Mouse (Mus musculus) CH12.LX (cell line): ENCODE data around the gene Tnik. TPM values are rescaled to one million over a fixed set of nuclear protein-coding genes. Genes with fewer than 3 reads are reported as not detected.

Experiments
- DNase-seq: peaks from one replicate; pipeline ENCODE4 v3.0.0-alpha.2; 2013; ENCODE audit errors: extremely low read depth
- H3K27ac ChIP-seq: 2 replicates; pipeline ENCODE4 v1.5.1; 2012; ENCODE audit warnings: low read depth, mild to moderate bottlenecking, control low read depth, moderate library complexity; ENCODE audit not compliant: insufficient read depth
- H3K27me3 ChIP-seq: replicated peaks from 2 replicates; pipeline ENCODE3; 2012; ENCODE audit warnings: inconsistent platforms
- H3K36me3 ChIP-seq, 2 experiments: replicated peaks in 1 of 2; 2 replicates each; pipeline versions ENCODE3 to v1.6.1; 2012; ENCODE audit warnings: inconsistent platforms in 1 of 2, low read length in 1 of 2, mild to moderate bottlenecking in 1 of 2, mixed read lengths in 1 of 2, moderate library complexity in 1 of 2; ENCODE audit not compliant: control insufficient read depth in 1 of 2, insufficient read depth in 1 of 2
- H3K4me1 ChIP-seq, 2 experiments: 2 replicates each; pipeline ENCODE4 v1.6.1; 2012; ENCODE audit warnings: inconsistent platforms in 1 of 2, moderate library complexity in 1 of 2; ENCODE audit not compliant: insufficient read depth in 2 of 2, control insufficient read depth in 1 of 2
- H3K4me2 ChIP-seq: 2 replicates; pipeline ENCODE4 v1.6.1; 2012; ENCODE audit warnings: low read depth, mild to moderate bottlenecking, control low read depth; ENCODE audit not compliant: poor library complexity, insufficient read depth, severe bottlenecking
- H3K4me3 ChIP-seq, 3 experiments: fragments of 150-350 bp in 1 of 3; sonication (generic) in 1 of 3; replicated peaks in 1 of 3; 2 replicates each; pipeline versions ENCODE3 to v1.5.1; 2011 to 2012; ENCODE audit warnings: low read depth in 2 of 3, low read length in 2 of 3, mild to moderate bottlenecking in 2 of 3, moderate library complexity in 2 of 3, control low read depth in 1 of 3, improper control_type of control experiment in 1 of 3, inconsistent platforms in 1 of 3, mixed read lengths in 1 of 3; ENCODE audit not compliant: poor library complexity in 1 of 3
- H3K79me2 ChIP-seq: replicated peaks from 2 replicates; pipeline ENCODE4 v1.6.1; 2012; ENCODE audit warnings: mild to moderate bottlenecking, moderate library complexity; ENCODE audit not compliant: control insufficient read depth, poor library complexity, insufficient read depth, severe bottlenecking; ENCODE audit errors: extremely low read depth
- H3K9ac ChIP-seq: 2 replicates; pipeline ENCODE4 v1.6.1; 2012; ENCODE audit warnings: low read depth, mild to moderate bottlenecking, control low read depth, moderate library complexity; ENCODE audit not compliant: insufficient read depth
- H3K9me3 ChIP-seq: replicated peaks from 2 replicates; pipeline ENCODE3; 2012; ENCODE audit warnings: low read length, inconsistent platforms, mixed read lengths
- BHLHE40 ChIP-seq: IDR thresholded peaks from 2 replicates; pipeline ENCODE4 v1.6.1; 2011; ENCODE audit warnings: mild to moderate bottlenecking, low read depth, low read length, improper control_type of control experiment
- CHD2 ChIP-seq: IDR thresholded peaks from 2 replicates; pipeline ENCODE4 v1.6.1; 2011; ENCODE audit warnings: low read length, improper control_type of control experiment
- CTCF ChIP-seq, 2 experiments: IDR thresholded peaks in 1 of 2; conservative IDR thresholded peaks in 1 of 2; 2 replicates each; pipeline ENCODE4 v1.5.1; 2011 to 2012; ENCODE audit warnings: low read depth in 2 of 2, low read length in 2 of 2, improper control_type of control experiment in 1 of 2, inconsistent platforms in 1 of 2, mild to moderate bottlenecking in 1 of 2, moderate library complexity in 1 of 2
- E2F4 ChIP-seq: IDR thresholded peaks from 2 replicates; pipeline ENCODE4 v1.6.1; 2011; ENCODE audit warnings: low read depth, low read length, improper control_type of control experiment; ENCODE audit not compliant: insufficient replicate concordance
- HCFC1 ChIP-seq: IDR thresholded peaks from 2 replicates; pipeline ENCODE4 v1.6.1; 2012; ENCODE audit warnings: low read depth, mild to moderate bottlenecking, inconsistent platforms, low read length, improper control_type of control experiment
- JUN ChIP-seq: IDR thresholded peaks from 2 replicates; pipeline ENCODE4 v1.6.1; 2011; ENCODE audit warnings: low read depth, mild to moderate bottlenecking, low read length, improper control_type of control experiment, moderate library complexity; ENCODE audit not compliant: insufficient read depth
- KAT2A ChIP-seq: IDR thresholded peaks from 2 replicates; pipeline ENCODE4 v1.6.1; 2012; ENCODE audit warnings: low read length, improper control_type of control experiment, inconsistent platforms; ENCODE audit not compliant: insufficient replicate concordance
- MEF2A ChIP-seq: IDR thresholded peaks from 2 replicates; pipeline ENCODE4 v1.6.1; 2014; ENCODE audit warnings: low read depth, mild to moderate bottlenecking, inconsistent platforms, low read length, improper control_type of control experiment, borderline replicate concordance
- MXI1 ChIP-seq: IDR thresholded peaks from 2 replicates; pipeline ENCODE4 v1.6.1; 2011; ENCODE audit warnings: mild to moderate bottlenecking, low read depth, low read length, improper control_type of control experiment
- POLR2AphosphoS2 ChIP-seq: IDR thresholded peaks from 2 replicates; pipeline ENCODE4 v1.6.1; 2011; ENCODE audit warnings: low read depth, low read length, improper control_type of control experiment
- RAD21 ChIP-seq: IDR thresholded peaks from 2 replicates; pipeline ENCODE4 v1.6.1; 2011; ENCODE audit warnings: low read depth, mild to moderate bottlenecking, low read length, improper control_type of control experiment, moderate library complexity
- RCOR1 ChIP-seq: conservative IDR thresholded peaks from 2 replicates; pipeline ENCODE4 v1.6.1; 2012; ENCODE audit warnings: low read depth, mild to moderate bottlenecking, inconsistent platforms, low read length, improper control_type of control experiment
- SIN3A ChIP-seq: IDR thresholded peaks from 2 replicates; pipeline ENCODE4 v1.6.1; 2012; ENCODE audit warnings: low read length, improper control_type of control experiment, inconsistent platforms
- SMC3 ChIP-seq: IDR thresholded peaks from 2 replicates; pipeline ENCODE4 v1.6.1; 2011; ENCODE audit warnings: low read depth, low read length, improper control_type of control experiment
- TBP ChIP-seq: conservative IDR thresholded peaks from 2 replicates; pipeline ENCODE4 v1.6.1; 2011; ENCODE audit warnings: low read depth, low read length, improper control_type of control experiment
- USF1 ChIP-seq: IDR thresholded peaks from 2 replicates; pipeline ENCODE4 v1.6.1; 2014; ENCODE audit warnings: low read depth, mild to moderate bottlenecking, inconsistent platforms, low read length, improper control_type of control experiment
- USF2 ChIP-seq: conservative IDR thresholded peaks from 2 replicates; pipeline ENCODE4 v1.6.1; 2011; ENCODE audit warnings: low read depth, low read length, improper control_type of control experiment
- ZKSCAN1 ChIP-seq: IDR thresholded peaks from 2 replicates; pipeline ENCODE4 v1.6.1; 2012; ENCODE audit warnings: low read depth, inconsistent platforms, low read length, improper control_type of control experiment, borderline replicate concordance
- ZMIZ1 ChIP-seq: IDR thresholded peaks from 2 replicates; pipeline ENCODE4 v1.6.1; 2012; ENCODE audit warnings: low read depth, mild to moderate bottlenecking, inconsistent platforms, low read length, improper control_type of control experiment
- dilution Hi-C: fragments of 300-500 bp; cut with MboI; formaldehyde crosslinking; loops from 2 replicates; pipeline ENCODE4 v1.14.3; 2020; ENCODE audit warnings: low sequenced_read_pairs; ENCODE audit not compliant: extremely low pct_unique_long_range_greater_than_20kb, extremely low pct_ligation_motif_present
- in situ Hi-C: fragments of 300-500 bp; cut with MboI; formaldehyde crosslinking; loops from 3 replicates; pipeline ENCODE4 v1.14.3; 2019; ENCODE audit warnings: low sequenced_read_pairs, low pct_ligation_motif_present, low pct_unique_long_range_greater_than_20kb, mixed read lengths
- polyA plus RNA-seq: library from polyadenylated mRNA; unstranded; fragments of >175 nt; gene quantifications from 2 replicates; pipeline ENCODE4 v1.2.1, GENCODE M21; 2012; ENCODE audit warnings: low read depth; ENCODE audit not compliant: insufficient read length
- total RNA-seq, 2 experiments: library from RNA; depleted of rRNA; stranded (reverse); fragments of 300-350 nt in 1 of 2; fragments of >200 nt in 1 of 2; gene quantifications; 2 replicates each; pipeline ENCODE4 v1.2.3; 2012 to 2014

Tnik gene
- total and polyA plus RNA-seq, 3 experiments, result 0.08 TPM; not detected in 2

DNA sequence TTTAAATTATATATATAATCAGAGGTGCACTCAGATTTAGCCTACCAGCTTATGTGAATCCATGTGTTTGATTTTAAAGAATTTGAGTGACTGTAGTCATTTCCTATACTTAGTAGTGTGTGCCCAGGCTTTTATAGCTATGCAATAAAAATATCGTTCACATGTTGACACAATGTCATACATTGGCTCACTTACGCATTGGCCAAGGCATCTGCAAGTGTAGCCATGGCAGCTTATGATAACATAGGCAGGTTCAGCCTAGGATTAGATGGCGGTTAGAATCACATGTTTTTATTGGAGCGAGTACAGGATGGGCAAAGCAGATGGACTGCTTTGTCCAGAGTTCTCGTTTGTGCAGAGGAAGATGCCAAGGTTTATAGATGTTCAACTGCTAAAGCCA is 40.9 kb downstream of the Tnik start:
- dilution Hi-C loops, result no loop called here
- Histone ChIP-seq H3K9ac (no peak overlapping the region), H3K4me1 (no peaks in the 10 kb centered on the region), H3K9me3 (peaks cover 63% of the 10 kb centered on the region), H3K27ac (no peak overlapping the region), H3K4me2 (no peak overlapping the region), H3K4me3 (no peak overlapping the region), H3K27me3 (no peaks in the 10 kb centered on the region), H3K79me2 (no peaks in the 10 kb centered on the region), H3K36me3 (no peaks in the 10 kb centered on the region)
- in situ Hi-C loops, result no loop called here
- DNase-seq, result no peak
- TF ChIP-seq CTCF (conservative IDR thresholded peaks at IDR 0.05 in 1 of 2, IDR thresholded peaks at IDR 0.05 in 1 of 2; ENCODE audit: low read depth in 2 of 2, low read length in 2 of 2) (no peak), KAT2A (no peak), SMC3 (no peak), MEF2A (no peak), POLR2AphosphoS2 (no peak)

DNA sequence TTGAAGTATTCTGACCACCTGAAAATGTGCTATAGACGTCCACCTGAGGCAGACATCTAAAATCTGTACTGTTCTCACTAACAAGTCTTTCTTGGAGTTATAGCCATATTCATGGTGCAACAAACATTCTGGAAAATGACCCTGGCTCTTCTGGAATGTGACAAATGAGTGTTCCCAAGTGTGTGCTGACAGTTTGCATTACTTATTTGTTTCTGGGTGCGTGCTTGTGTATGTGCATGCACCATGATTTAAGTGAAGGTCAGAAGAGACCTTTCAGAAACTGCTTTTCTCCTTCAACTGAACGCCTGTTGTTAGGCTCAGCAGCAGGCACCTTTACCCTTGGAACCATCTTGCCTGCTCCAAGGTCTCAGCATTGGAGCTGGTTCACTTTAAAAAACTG is 43.8 kb downstream of the Tnik start:
- in situ Hi-C loops (no loop called here), dilution Hi-C loops (no loop called here)
- no peaks in the 10 kb centered on the region for H3K4me1 ChIP-seq
- peaks cover 62% of the 10 kb centered on the region for H3K9me3 ChIP-seq
- no peak for DNase-seq
- no peaks in the 10 kb centered on the region for H3K79me2 ChIP-seq
- H3K4me3 ChIP-seq, result no peak overlapping the region
- H3K27me3 ChIP-seq, result no peaks in the 10 kb centered on the region
- H3K27ac ChIP-seq, result no peak overlapping the region
- no peak overlapping the region for H3K4me2 ChIP-seq
- H3K36me3 ChIP-seq, result no peaks in the 10 kb centered on the region
- H3K9ac ChIP-seq, result no peak overlapping the region
- TF ChIP-seq USF1 (no peak), RAD21 (no peak)
- TF ChIP-seq, all 38 proteins: peak for 0

DNA sequence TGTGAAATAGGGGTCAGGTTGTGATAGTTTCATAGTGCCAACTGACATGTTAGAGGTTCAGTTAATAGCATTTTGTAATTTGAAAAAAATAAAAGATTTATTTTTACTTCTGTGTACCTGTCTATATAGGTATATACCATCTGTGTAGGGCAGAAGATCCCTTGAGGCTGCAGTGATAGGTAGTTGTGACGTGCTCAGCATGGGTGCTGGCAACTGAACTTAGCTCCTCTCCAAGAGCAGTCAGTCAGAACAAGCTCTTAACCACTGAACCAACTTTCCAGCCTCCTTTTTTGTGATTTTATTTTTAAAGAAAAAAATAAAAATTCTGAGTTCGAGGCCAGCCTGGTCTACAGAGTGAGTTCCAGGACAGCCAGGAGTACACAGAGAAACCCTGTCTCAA is 51.4 kb downstream of the Tnik start:
- no peaks in the 10 kb centered on the region for H3K27me3 ChIP-seq
- no peak overlapping the region for H3K9ac ChIP-seq
- TF ChIP-seq USF2, result no peak
- TF ChIP-seq JUN, result no peak
- no peak for TF ChIP-seq SIN3A
- no peak for TF ChIP-seq HCFC1
- no peak for TF ChIP-seq RAD21
- no peak for TF ChIP-seq CHD2
- no peak for TF ChIP-seq E2F4
- TF ChIP-seq TBP, result no peak
- no peak for TF ChIP-seq CTCF (conservative IDR thresholded peaks at IDR 0.05 in 1 of 2, IDR thresholded peaks at IDR 0.05 in 1 of 2; ENCODE audit: low read depth in 2 of 2, low read length in 2 of 2)
- no peak for TF ChIP-seq BHLHE40
- TF ChIP-seq ZKSCAN1, result no peak
- TF ChIP-seq MXI1, result no peak
- TF ChIP-seq KAT2A, result no peak
- TF ChIP-seq RCOR1, result no peak
- no peak for TF ChIP-seq USF1
- no peak for TF ChIP-seq ZMIZ1
- no peak for DNase-seq
- no peaks in the 10 kb centered on the region for H3K4me1 ChIP-seq
- no peak overlapping the region for H3K4me2 ChIP-seq
- H3K36me3 ChIP-seq, result no peaks in the 10 kb centered on the region
- peaks cover 70% of the 10 kb centered on the region for H3K9me3 ChIP-seq
- H3K4me3 ChIP-seq, result no peak overlapping the region
- no peaks in the 10 kb centered on the region for H3K79me2 ChIP-seq
- dilution Hi-C loops (no loop called here), in situ Hi-C loops (no loop called here)
- no peak overlapping the region for H3K27ac ChIP-seq
